Mouse (Mus musculus): ENCODE results near the gene Eef2k. TPM values are rescaled to one million over a fixed set of nuclear protein-coding genes. Genes with fewer than 3 reads are reported as not detected.
A peak's percentile ranks its signal among the peaks of the same experiment; 100 is the strongest.

Gene Eef2k
- polyA plus RNA-seq, 1 experiment from 2014 or later = 40.1 TPM

DNA sequence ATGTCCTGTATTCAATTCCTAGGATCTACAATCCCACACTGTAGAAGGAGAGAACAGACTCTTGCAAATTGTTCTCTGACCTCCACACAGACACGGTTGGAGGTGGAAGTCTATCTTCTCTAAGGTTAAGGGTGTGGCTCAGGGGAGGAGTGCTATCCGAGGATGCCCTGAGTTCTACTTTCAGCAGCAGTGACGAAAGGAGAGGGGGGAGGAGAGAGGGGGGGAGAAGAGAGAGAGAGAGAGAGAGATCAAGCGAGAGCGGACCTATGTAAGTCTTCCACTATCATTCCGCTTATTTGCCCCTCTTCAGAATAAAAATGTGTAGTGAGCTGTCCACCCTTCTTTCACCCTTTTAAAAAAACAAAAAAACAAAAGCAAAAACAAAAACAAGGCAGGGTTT, 8.2 kb upstream of the Eef2k start:
- peak; percentile 3; the same call in 1 of the 2 replicates for ATAC-seq (replicated peaks)
- no peaks in the 10 kb centered on the region for H3K9me3 ChIP-seq
- H3K27ac ChIP-seq = peak overlapping the region; percentile 93
- H3K27me3 ChIP-seq (replicated peaks) = peaks cover 7% of the 10 kb centered on the region; the same call in 1 of the 2 replicates
- H3K4me1 ChIP-seq = peaks cover 22% of the 10 kb centered on the region
- 0 out of 2 replicates have a peak overlapping the region, but pooled peaks have one; percentile 24 for H3K9ac ChIP-seq
- H3K4me3 ChIP-seq = peak overlapping the region; percentile 79
- H3K36me3 ChIP-seq (replicated peaks) = no peaks in the 10 kb centered on the region
- WGBS = 46% methylated on average over 6 of the region's 6 CpGs
- peak overlapping the region; percentile 51 for H3K4me2 ChIP-seq

DNA sequence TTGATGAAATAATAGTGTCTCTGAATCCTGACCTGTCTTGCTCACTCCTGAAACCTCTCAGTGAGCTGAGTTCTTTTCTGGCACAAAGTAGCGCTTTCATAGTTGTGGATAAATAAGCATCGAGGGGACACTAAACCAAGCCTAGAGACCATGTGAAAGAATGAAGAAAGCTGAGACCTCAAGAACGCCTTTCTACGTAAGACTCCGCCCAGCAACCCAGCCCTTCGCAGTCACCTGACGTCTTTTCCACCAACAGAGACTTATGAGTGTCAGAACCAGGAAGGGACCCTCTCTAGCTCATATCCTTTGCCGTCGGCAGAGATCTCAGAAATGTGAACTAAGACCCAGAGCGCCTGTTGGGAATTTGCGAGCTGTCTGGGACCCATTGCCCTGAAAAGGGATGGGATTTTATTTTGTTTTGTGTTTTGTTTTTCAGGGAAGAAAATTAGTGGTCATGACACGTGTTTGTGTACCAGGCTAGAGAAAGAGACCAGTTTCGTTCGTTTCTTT, 7.7 kb upstream of the Eef2k start:
- no peaks in the 10 kb centered on the region for H3K9me3 ChIP-seq
- H3K27ac ChIP-seq = peak overlapping the region; percentile 93
- ATAC-seq (replicated peaks) = peak; percentile 88
- peak overlapping the region; percentile 51 for H3K4me2 ChIP-seq
- H3K36me3 ChIP-seq (replicated peaks) = no peaks in the 10 kb centered on the region
- 0 out of 2 replicates have a peak, but pooled peaks cover 5% of the 10 kb centered on the region for H3K27me3 ChIP-seq (replicated peaks)
- peak overlapping the region; percentile 79 for H3K4me3 ChIP-seq
- H3K9ac ChIP-seq = peak overlapping the region; percentile 24; the same call in 1 of the 2 replicates
- H3K4me1 ChIP-seq = peaks cover 21% of the 10 kb centered on the region
- WGBS = 13% methylated on average over 14 of the region's 14 CpGs

DNA sequence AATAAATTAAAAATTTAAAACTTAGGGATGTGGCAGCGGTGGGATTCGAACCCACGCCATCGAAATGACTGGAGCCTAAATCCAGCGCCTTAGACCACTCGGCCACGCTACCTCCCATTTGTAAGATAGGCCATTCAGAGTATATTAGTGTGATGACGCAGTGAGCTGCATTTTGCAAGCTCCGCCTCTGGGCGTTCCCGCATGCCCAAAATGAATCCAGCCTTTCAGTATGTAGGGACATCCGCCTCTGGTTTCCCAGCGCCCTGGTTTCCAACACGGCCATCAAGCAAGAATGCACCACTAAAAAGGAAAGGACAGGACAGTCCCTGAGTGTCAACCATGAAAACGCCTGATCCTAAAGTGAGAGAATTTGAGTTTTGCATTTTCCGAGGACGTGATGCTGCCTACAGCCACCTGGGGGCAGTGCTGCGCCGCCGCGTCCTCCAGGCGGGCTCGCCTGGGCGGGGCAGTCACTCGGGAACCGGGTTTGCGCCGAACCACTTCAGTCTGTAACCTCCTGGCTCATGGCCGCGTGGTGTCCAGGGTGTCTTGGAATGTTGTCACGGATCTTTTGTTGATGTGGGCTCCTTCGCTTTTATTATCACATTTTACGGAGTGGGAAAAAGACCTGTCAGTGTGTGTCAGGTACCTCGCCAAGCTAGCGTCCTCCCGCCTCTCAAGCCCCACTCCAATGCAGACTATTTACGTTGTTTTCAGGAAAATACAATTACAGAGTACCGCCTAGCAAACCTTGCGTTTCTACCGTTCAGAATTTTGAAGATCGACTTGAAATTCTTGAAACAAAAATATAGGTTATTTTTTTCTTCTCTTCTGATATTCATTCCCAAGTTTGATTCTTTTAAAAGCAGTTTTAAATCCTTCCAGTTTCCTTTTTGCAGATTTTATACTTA, 6.9 kb upstream of the Eef2k start:
- under 1% methylated on average over 41 of the region's 41 CpGs for WGBS
- Histone ChIP-seq H3K4me3 (peak overlapping the region; percentile 79), H3K36me3 (replicated peaks) (no peaks in the 10 kb centered on the region), H3K9ac (peak overlapping the region; percentile 70), H3K27ac (peak overlapping the region; percentile 93), H3K9me3 (no peaks in the 10 kb centered on the region), H3K27me3 (replicated peaks) (0 out of 2 replicates have a peak, but pooled peaks cover 3% of the 10 kb centered on the region), H3K4me2 (peak overlapping the region; percentile 51), H3K4me1 (peaks cover 14% of the 10 kb centered on the region)
- ATAC-seq (replicated peaks) = peak; percentile 90

DNA sequence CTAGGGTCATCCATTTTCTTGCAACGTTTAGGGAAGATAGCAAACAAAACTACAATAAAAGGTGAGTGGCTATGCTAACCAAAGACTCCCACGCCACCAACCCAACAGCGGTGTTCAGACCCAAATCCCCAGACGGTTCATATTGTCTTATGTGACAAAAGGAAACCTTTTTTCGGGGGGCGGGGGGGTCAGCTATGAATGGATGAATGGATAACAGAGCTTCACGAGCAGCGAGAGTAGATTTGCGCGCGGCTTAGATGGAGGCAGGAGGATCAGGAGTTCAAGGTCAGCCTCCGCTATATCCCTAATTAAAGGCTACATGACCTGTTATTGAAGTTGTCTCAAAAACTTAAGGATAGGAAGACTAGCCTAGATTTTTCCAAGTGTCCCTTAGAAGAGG, 6.3 kb upstream of the Eef2k start:
- no peak for ATAC-seq (replicated peaks)
- H3K9me3 ChIP-seq = no peaks in the 10 kb centered on the region
- H3K36me3 ChIP-seq (replicated peaks) = no peaks in the 10 kb centered on the region
- H3K9ac ChIP-seq = peak overlapping the region; percentile 70
- WGBS = 3% methylated on average over 12 of the region's 12 CpGs
- H3K4me2 ChIP-seq = peak overlapping the region; percentile 51
- H3K27me3 ChIP-seq (replicated peaks) = 0 out of 2 replicates have a peak, but pooled peaks cover 3% of the 10 kb centered on the region
- peaks cover 8% of the 10 kb centered on the region; the same call in 1 of the 2 replicates for H3K4me1 ChIP-seq
- peak overlapping the region; percentile 79 for H3K4me3 ChIP-seq
- H3K27ac ChIP-seq = peak overlapping the region; percentile 93

DNA sequence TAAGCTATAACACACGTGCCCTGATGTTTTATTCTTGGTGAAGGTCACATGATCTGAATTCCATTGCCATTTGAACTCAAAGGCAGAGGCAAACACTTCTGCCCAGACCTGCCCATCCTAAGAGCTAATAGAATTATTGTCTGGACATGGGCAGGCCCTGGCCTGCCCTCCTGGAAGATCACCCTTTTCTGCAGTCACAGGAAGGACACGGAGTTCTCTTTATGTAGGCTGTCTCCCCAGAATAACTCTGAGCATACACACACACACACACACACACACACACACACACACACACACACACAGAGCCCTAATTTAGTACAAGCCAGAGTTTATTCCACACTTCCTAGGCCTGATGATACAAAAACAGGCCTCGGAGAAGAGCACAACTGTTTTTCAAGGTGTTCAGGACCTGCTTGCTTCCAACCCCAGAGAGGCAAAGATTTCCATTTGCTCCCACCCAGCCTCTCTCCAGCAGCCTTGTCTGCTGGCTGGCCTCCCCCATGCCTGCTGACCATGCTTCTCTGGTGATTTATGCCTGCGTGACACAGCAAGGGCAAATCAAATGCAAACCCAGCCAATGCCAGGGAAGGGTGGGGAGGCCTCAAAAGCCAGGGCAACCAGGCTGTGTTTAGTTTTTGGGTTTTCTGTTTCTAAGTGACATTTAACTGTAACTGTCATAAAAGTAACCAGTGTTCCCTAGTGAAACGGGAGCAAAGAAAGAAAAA, 4.0 kb upstream of the Eef2k start:
- no peak for ATAC-seq (replicated peaks)
- Histone ChIP-seq H3K27ac (no peak overlapping the region), H3K9me3 (no peaks in the 10 kb centered on the region), H3K9ac (no peak overlapping the region), H3K4me1 (peaks cover 9% of the 10 kb centered on the region), H3K4me3 (no peak overlapping the region), H3K27me3 (replicated peaks) (0 out of 2 replicates have a peak, but pooled peaks cover 1% of the 10 kb centered on the region), H3K36me3 (replicated peaks) (no peaks in the 10 kb centered on the region), H3K4me2 (no peak overlapping the region)
- 71% methylated on average over 5 of the region's 5 CpGs for WGBS

DNA sequence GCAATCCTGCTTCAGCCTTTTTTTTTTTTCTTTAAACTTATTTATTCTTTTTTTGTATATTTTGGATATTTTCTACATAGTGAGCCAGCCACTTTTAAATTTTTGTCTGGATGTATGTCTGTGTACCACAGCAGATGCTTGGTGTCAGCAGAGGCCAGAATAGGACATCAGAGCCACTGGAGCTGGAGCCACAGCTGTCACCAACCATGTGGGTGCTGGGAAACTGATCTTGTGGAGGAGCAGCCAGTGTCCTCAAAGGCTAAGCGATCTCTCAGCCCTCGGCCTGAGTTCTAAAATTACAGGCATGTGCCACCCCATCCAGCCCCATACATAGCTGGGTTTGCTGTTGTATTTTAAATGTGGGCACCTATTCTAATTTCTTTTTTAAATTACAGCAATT, 2.8 kb upstream of the Eef2k start:
- no peak overlapping the region for H3K27ac ChIP-seq
- H3K9me3 ChIP-seq = no peaks in the 10 kb centered on the region
- H3K9ac ChIP-seq = no peak overlapping the region
- no peak overlapping the region for H3K4me2 ChIP-seq
- H3K36me3 ChIP-seq (replicated peaks) = no peaks in the 10 kb centered on the region
- H3K4me1 ChIP-seq = peaks cover 19% of the 10 kb centered on the region
- no peak for ATAC-seq (replicated peaks)
- H3K4me3 ChIP-seq = no peak overlapping the region
- WGBS = 87% methylated on average over 2 of the region's 2 CpGs
- H3K27me3 ChIP-seq (replicated peaks) = no peaks in the 10 kb centered on the region

DNA sequence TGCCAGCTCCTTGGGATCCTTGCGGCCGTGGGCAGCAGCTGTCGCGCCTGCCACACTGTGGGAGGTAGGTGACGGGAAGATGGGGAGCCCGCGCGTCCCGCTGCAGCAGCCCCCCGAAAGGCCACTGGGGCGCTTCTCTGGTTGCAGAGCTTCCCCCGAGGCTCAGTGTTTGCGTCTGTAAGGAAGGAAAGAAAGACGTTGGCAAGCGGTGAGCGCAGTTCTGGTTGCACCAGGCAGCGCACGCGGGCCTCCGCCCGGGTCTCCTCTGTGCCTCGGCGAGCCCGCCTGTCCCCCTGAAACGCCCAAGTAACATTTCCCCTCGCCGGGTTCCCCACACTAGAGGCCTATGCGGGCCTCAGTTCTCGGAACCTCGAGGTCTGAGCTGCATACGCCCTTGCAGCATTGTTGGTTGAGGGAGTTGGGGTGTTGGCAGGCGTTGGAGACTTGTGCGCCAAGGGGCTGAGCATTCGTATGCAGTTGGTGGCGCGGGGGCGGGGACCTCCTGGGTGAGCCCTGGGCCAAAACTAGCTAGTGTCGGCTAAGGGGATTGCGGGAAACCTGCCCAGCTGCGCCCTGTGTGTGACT, 498 bp downstream of the Eef2k start:
- ATAC-seq (replicated peaks) = peak; percentile 84

DNA sequence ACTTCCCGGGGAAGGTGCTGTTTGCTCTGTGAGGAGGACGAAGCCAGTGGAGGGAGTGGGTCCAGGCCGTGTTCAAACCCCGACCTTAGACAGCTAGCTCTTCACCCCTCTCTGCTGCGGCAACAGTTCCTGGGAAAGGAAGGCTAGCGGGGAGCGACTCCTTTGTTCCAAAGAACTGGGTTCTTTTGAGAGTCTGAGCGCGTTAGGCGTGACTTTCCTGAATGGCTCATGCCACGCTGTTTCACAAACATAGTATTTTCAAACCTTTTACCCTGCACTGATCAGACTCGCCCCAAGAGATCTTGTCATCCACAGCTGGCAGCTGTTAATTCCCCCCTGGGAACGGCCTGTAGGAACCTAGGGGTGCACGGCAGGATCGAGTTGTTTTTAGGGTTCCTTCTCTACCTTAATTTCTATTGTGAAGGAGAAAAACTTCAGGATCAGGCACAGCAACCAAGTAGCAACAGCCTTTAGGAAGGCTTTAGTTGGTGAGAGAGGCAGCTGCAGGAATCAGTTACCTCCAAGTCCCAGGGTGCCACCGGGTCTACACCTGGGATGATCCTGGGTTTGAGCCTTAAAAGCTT, 1.3 kb downstream of the Eef2k start:
- under 1% methylated on average over 16 of the region's 16 CpGs for WGBS
- Histone ChIP-seq H3K27ac (peak overlapping the region; percentile 92), H3K9ac (peak overlapping the region; percentile 83), H3K9me3 (no peaks in the 10 kb centered on the region), H3K36me3 (replicated peaks) (no peaks in the 10 kb centered on the region), H3K27me3 (replicated peaks) (0 out of 2 replicates have a peak, but pooled peaks cover 4% of the 10 kb centered on the region), H3K4me3 (peak overlapping the region; percentile 77), H3K4me2 (peak overlapping the region; percentile 64), H3K4me1 (peaks cover 21% of the 10 kb centered on the region)
- peak; percentile 2; the same call in 1 of the 2 replicates for ATAC-seq (replicated peaks)

More for the DNA sequence above, 498 bp downstream of the Eef2k start:
- Histone ChIP-seq H3K4me1 (peaks cover 21% of the 10 kb centered on the region), H3K36me3 (replicated peaks) (no peaks in the 10 kb centered on the region), H3K27ac (peak overlapping the region; percentile 92), H3K9me3 (no peaks in the 10 kb centered on the region), H3K4me3 (peak overlapping the region; percentile 77), H3K9ac (peak overlapping the region; percentile 83), H3K4me2 (peak overlapping the region; percentile 64), H3K27me3 (replicated peaks) (0 out of 2 replicates have a peak, but pooled peaks cover 4% of the 10 kb centered on the region)
- under 1% methylated on average over 40 of the region's 40 CpGs for WGBS

DNA sequence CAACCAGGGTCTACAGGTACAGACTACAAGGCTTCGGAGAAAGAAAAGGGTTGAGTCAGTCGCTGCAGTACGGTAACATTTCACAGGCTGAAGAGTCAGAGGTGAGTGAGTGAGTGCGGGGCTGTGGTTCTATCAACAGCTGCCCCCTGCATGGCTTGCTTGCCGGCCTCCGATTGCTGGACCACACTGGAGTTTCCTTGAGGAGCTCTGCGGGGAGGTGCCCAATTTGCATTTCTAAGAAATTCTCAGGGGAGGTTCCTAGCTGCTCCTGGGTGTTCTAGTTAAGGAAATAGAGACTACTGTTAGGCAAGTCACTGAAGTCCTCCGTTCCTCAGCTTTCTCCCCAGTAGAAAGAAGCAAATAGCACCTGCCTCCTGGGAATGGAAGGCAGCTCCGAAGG, 2.1 kb downstream of the Eef2k start:
- H3K9me3 ChIP-seq = no peaks in the 10 kb centered on the region
- ATAC-seq (replicated peaks) = no peak
- peaks cover 21% of the 10 kb centered on the region for H3K4me1 ChIP-seq
- no peak overlapping the region for H3K27ac ChIP-seq
- H3K36me3 ChIP-seq (replicated peaks) = no peaks in the 10 kb centered on the region
- H3K4me3 ChIP-seq = peak overlapping the region; percentile 77
- no peak overlapping the region for H3K9ac ChIP-seq
- peak overlapping the region; percentile 64 for H3K4me2 ChIP-seq
- H3K27me3 ChIP-seq (replicated peaks) = 0 out of 2 replicates have a peak, but pooled peaks cover 4% of the 10 kb centered on the region
- WGBS = 7% methylated on average over 9 of the region's 9 CpGs

DNA sequence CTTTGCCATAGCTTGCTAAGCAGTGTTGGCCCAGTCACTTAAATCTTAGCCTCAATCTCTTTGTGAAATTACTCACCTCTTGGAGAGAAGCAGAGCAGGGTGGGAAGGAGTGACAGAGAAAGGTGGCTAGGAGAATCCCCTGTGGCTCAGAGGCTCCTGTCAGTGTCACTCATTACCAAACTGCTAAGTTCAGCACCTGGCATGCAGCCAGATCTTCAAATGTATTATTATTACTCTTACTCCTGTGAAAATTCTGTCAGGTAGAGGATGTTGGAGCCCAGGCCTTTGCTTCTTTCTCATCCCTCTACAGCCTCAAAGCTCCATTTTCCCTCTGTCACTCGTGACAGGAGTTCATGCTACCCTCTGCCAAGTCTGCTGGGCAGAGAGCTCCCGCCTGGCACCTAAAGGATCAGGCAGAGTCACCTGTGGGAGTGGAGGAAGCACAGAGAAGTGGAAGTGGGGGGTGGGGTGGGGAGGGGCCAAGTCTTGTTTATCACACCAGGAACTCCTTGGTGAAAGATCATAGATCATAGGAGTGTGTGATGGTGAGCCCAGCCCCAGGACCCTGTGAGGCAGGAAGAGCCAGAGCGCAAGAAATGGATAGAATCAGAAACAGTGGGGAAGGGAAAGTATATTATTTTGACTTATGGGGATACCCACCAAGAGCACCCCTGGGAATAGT, 6.3 kb downstream of the Eef2k start:
- Histone ChIP-seq H3K4me3 (no peak overlapping the region), H3K9me3 (no peaks in the 10 kb centered on the region), H3K9ac (no peak overlapping the region), H3K27me3 (replicated peaks) (0 out of 2 replicates have a peak, but pooled peaks cover 4% of the 10 kb centered on the region), H3K27ac (no peak overlapping the region), H3K4me1 (peaks cover 21% of the 10 kb centered on the region), H3K4me2 (no peak overlapping the region), H3K36me3 (replicated peaks) (no peaks in the 10 kb centered on the region)
- WGBS = 85% methylated on average over 3 of the region's 3 CpGs
- ATAC-seq (replicated peaks) = no peak

DNA sequence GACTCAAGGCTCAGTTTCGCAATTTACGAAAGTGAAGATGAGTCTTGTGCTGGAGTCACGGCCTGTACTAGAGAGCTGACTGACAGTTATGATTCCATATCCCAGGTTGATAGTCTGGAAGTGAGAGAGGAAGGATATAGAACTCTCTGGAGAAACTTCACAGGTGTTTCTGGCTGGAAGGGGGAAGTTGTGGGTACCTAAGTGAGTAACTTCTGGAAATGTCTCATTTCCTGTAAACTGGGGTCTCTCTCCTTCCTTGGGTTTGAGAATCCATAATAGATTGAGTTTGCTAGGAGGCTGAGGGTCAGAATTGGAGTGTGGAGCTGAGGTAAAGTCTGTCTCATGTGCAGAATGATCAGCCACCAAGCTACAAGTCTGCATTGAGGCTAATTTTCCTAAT, 7.5 kb downstream of the Eef2k start:
- no peak overlapping the region for H3K9ac ChIP-seq
- no peak overlapping the region for H3K4me2 ChIP-seq
- H3K9me3 ChIP-seq = no peaks in the 10 kb centered on the region
- no peak overlapping the region for H3K27ac ChIP-seq
- 0 out of 2 replicates have a peak, but pooled peaks cover 4% of the 10 kb centered on the region for H3K27me3 ChIP-seq (replicated peaks)
- 98% methylated on average over 3 of the region's 3 CpGs for WGBS
- peaks cover 9% of the 10 kb centered on the region for H3K4me1 ChIP-seq
- H3K36me3 ChIP-seq (replicated peaks) = no peaks in the 10 kb centered on the region
- ATAC-seq (replicated peaks) = no peak
- H3K4me3 ChIP-seq = no peak overlapping the region

All from midbrain, embryonic 15.5 days (tissue).